Mouse (Mus musculus) heart, embryonic 13.5 days (tissue): ENCODE results near the gene Bdnf. TPM values are rescaled to one million over a fixed set of nuclear protein-coding genes. Genes with fewer than 3 reads are reported as not detected.

Source experiments
- ATAC-seq: fragments of 200-750 bp; cut with Nextera tagmentation; 2 replicates; pipeline ENCODE4 v1.8.0; 2017; ENCODE audit warnings: moderate TSS enrichment; ENCODE audit not compliant: insufficient number of reproducible peaks, low FRiP score, low TSS enrichment; ENCODE audit errors: extremely low read depth
- H3K27ac ChIP-seq: fragments of 300-500 bp; sonication (generic); replicated peaks from 2 replicates; pipeline ENCODE4 v1.5.1; 2015; ENCODE audit warnings: moderate library complexity, mild to moderate bottlenecking, inconsistent platforms
- H3K27me3 ChIP-seq: fragments of 300-500 bp; sonication (generic); replicated peaks from 2 replicates; pipeline ENCODE4 v1.6.1; 2015; ENCODE audit warnings: mild to moderate bottlenecking, inconsistent platforms
- H3K36me3 ChIP-seq: fragments of 300-500 bp; sonication (generic); 2 replicates; pipeline ENCODE4 v1.6.1; 2015; ENCODE audit warnings: mild to moderate bottlenecking, inconsistent platforms
- H3K4me1 ChIP-seq: fragments of 300-500 bp; sonication (generic); 2 replicates; pipeline ENCODE4 v1.6.1; 2015; ENCODE audit warnings: inconsistent platforms
- H3K4me2 ChIP-seq: fragments of 300-500 bp; sonication (generic); 2 replicates; pipeline ENCODE4 v1.6.1; 2015; ENCODE audit warnings: inconsistent platforms, mild to moderate bottlenecking, moderate library complexity
- H3K4me3 ChIP-seq: fragments of 300-500 bp; sonication (generic); 2 replicates; pipeline ENCODE4 v1.5.1; 2015; ENCODE audit warnings: moderate library complexity, mild to moderate bottlenecking, inconsistent platforms
- H3K9ac ChIP-seq: fragments of 300-500 bp; sonication (generic); 2 replicates; pipeline ENCODE4 v1.6.1; 2015; ENCODE audit warnings: inconsistent platforms, mild to moderate bottlenecking, moderate library complexity
- H3K9me3 ChIP-seq: fragments of 300-500 bp; sonication (generic); 2 replicates; pipeline ENCODE4 v1.6.1; 2016; ENCODE audit warnings: inconsistent platforms
- WGBS: fragments of 180-500 bp; shearing (Covaris S2); methylation state at CpG from one replicate; pipeline ENCODE4 v1.1.7; 2015; ENCODE audit warnings: mixed read lengths; 5-methylcytosine and 5-hydroxymethylcytosine counted together
- polyA plus RNA-seq: library from polyadenylated mRNA; unstranded; fragments of >200 nt; fragmentation: Nextera tagmentation; extraction: Ambion mirVana; gene quantifications from 2 replicates; pipeline ENCODE4 v1.2.1, GENCODE M21; 2015

Bdnf gene
- polyA plus RNA-seq, result 0.75 and 0.78 TPM in 2 replicates

DNA sequence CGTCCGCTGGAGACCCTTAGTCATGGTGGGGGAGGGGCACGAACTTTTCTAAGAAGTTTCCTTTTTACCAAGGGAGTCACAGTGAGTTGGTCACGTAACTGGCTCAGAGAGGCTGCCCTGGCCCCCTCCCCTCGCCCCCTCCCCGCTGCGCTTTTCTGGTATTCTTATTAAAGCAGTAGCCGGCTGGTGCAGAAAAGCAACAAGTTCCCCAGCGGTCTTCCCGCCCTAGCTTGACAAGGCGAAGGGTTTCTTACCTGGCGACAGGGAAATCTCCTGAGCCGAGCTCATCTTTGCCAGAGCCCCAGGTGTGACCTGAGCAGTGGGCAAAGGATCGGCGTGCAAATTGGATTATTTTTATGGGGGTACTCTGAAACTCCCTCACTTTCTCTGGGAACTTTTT, at the start of gene Bdnf:
Gene Bdnf (plus strand): TSS at position 169 of the 400 bp plus-strand sequence.
- Histone ChIP-seq H3K27ac (no peak within 1 kb of the TSS), H3K4me1 (peaks cover 35% of the 10 kb centered on the region), H3K9me3 (no peaks in the 10 kb centered on the region), H3K27me3 (peaks cover 91% of the 10 kb centered on the region), H3K9ac (no peak within 1 kb of the TSS), H3K4me2 (peak within 1 kb of the TSS; percentile 74), H3K36me3 (no peaks in the 10 kb centered on the region), H3K4me3 (peak within 1 kb of the TSS; percentile 43)
- WGBS, result 2% methylated on average over 15 of the region's 15 CpGs
- no peak for ATAC-seq

DNA sequence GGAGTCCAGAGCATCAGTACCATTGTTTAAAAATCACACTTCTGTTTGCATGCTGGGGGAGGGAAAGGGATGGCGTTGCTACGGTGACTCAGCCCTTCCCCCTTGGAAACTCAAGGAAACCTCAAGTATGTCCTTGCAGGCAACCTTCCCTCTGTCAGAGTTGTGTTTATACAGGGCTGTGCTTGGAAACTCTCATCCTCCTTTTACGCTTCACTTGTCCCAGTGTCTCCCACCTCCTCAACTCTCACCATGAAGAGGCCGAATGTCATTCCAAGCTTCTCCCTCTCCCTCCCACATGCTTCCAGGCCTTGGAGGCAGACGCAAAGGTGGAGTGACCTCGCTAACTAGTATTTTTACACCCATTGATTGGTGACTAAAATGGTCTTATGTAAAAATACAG, 47.6 kb upstream of the Bdnf start:
- Histone ChIP-seq H3K4me1 (no peaks in the 10 kb centered on the region), H3K36me3 (no peaks in the 10 kb centered on the region), H3K27me3 (no peaks in the 10 kb centered on the region), H3K27ac (no peak overlapping the region), H3K4me3 (no peak overlapping the region), H3K9me3 (no peaks in the 10 kb centered on the region), H3K9ac (no peak overlapping the region), H3K4me2 (no peak overlapping the region)
- ATAC-seq, result no peak
- WGBS, result 66% methylated on average over 6 of the region's 6 CpGs

DNA sequence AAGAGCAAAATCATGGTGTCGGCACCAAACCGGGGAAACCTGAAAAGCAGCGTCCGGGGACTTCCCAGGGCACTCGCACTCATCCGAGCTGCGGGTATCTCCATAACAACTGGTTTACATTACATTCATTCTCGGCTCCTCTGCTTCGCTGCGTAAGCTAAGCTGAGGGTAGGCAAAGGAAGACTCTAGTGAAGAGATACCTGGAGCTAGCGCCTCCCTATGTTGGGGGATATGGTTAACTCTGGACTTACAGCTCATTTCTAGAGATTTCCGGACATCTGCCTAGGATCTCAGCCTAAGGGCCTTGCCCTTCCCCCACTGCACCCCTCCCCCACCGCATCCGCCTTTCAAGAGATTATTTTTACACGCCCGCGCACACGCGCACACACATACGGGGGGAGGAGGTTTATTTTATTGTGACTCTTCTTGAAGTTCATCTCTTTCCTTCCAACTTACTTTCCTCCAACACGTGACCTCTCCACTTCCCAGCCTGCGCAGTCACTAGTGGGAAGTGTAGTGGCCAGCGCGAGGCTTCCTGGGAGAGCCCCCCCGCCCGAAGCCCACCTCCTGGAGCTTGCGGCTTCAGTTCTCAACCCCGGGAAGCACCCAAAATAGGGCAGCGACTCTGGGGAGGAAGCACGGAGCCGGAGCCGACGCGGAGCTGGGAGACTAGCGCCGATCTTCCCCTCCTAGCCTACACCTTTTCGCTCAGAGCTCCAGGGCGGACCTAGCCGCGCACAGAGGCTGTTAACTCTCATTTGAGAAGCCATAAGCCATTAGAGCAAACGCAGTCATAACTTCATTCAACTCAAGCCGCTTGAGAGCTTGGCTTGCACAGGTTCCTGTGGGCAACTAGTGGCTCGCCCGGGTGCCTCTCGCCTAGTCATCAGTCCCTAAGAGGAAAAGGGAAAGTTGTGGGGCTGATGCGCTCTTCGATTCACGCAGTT, 718 bp upstream of the Bdnf start:
- Histone ChIP-seq H3K9me3 (no peaks in the 10 kb centered on the region), H3K4me1 (peaks cover 35% of the 10 kb centered on the region), H3K4me3 (peak overlapping the region; percentile 43), H3K27me3 (peaks cover 83% of the 10 kb centered on the region), H3K36me3 (no peaks in the 10 kb centered on the region), H3K9ac (no peak overlapping the region), H3K27ac (no peak overlapping the region), H3K4me2 (peak overlapping the region; percentile 74)
- no peak for ATAC-seq
- WGBS, result under 1% methylated on average over 48 of the region's 48 CpGs

DNA sequence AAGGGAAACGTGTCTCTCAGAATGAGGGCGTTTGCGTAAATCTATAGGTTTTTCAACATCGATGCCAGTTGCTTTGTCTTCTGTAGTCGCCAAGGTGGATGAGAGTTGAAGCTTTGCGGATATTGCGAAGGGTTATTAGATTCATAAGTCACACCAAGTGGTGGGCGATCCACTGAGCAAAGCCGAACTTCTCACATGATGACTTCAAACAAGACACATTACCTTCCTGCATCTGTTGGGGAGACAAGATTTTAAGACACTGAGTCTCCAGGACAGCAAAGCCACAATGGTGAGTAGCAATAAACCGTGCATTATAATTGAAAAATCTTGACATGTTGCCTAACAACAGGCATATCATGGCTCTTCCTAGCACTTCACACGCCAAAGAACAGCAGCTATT, 551 bp downstream of the Bdnf start:
- Histone ChIP-seq H3K4me2 (no peak overlapping the region), H3K4me1 (peaks cover 35% of the 10 kb centered on the region), H3K27ac (no peak overlapping the region), H3K9me3 (no peaks in the 10 kb centered on the region), H3K4me3 (no peak overlapping the region), H3K27me3 (peaks cover 90% of the 10 kb centered on the region), H3K36me3 (no peaks in the 10 kb centered on the region), H3K9ac (no peak overlapping the region)
- 10% methylated on average over 11 of the region's 11 CpGs for WGBS
- no peak for ATAC-seq

DNA sequence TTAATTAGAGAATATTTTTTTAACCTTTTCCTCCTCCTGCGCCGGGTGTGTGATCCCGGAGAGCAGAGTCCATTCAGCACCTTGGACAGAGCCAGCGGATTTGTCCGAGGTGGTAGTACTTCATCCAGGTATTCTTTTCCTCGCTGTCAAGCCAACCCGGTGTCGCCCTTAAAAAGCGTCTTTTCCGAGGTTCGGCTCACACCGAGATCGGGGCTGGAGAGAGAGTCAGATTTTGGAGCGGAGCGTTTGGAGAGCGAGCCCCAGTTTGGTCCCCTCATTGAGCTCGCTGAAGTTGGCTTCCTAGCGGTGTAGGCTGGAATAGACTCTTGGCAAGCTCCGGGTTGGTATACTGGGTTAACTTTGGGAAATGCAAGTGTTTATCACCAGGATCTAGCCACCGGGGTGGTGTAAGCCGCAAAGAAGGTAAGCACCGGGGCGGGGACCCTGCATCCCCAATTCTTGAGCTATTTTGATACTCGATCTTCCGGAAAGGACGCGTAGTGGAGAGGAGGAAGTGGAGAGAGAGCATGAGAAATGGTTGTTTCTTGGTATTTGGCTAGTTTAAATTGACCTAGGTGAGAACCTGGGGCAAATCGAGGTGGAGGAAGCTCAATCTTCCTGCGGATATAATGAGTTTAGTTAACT, 1.6 kb downstream of the Bdnf start:
- no peak overlapping the region for H3K27ac ChIP-seq
- WGBS, result 1% methylated on average over 29 of the region's 29 CpGs
- peak overlapping the region; percentile 59 for H3K4me2 ChIP-seq
- H3K9ac ChIP-seq, result no peak overlapping the region
- no peaks in the 10 kb centered on the region for H3K9me3 ChIP-seq
- peaks cover 80% of the 10 kb centered on the region for H3K27me3 ChIP-seq
- ATAC-seq, result no peak
- H3K36me3 ChIP-seq, result no peaks in the 10 kb centered on the region
- H3K4me1 ChIP-seq, result peaks cover 35% of the 10 kb centered on the region
- peak overlapping the region; percentile 32 for H3K4me3 ChIP-seq

DNA sequence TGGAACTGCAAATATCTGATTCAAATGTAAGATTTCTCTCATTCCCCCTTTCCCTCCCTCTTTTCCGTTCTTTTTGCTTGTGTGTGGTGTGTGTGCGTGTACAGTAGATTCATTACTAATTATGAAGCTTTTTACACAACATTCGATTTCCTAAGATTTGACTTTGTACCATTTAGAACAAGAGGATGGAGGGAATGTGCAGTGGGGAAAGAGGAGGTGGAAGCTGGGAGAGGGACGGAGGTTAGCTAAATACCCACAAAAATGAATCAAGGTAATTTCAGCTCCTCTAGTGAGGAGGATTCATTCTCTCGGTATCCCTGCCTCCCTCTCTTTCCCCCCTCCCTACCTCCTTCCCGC, 2.1 kb downstream of the Bdnf start:
- peaks cover 35% of the 10 kb centered on the region for H3K4me1 ChIP-seq
- peaks cover 79% of the 10 kb centered on the region for H3K27me3 ChIP-seq
- H3K4me2 ChIP-seq, result peak overlapping the region; percentile 90
- 3% methylated on average over 5 of the region's 6 CpGs for WGBS
- no peak overlapping the region; the same call in 1 of the 2 replicates for H3K4me3 ChIP-seq
- H3K27ac ChIP-seq, result no peak overlapping the region
- no peaks in the 10 kb centered on the region for H3K9me3 ChIP-seq
- no peak overlapping the region for H3K9ac ChIP-seq
- H3K36me3 ChIP-seq, result no peaks in the 10 kb centered on the region
- no peak for ATAC-seq

DNA sequence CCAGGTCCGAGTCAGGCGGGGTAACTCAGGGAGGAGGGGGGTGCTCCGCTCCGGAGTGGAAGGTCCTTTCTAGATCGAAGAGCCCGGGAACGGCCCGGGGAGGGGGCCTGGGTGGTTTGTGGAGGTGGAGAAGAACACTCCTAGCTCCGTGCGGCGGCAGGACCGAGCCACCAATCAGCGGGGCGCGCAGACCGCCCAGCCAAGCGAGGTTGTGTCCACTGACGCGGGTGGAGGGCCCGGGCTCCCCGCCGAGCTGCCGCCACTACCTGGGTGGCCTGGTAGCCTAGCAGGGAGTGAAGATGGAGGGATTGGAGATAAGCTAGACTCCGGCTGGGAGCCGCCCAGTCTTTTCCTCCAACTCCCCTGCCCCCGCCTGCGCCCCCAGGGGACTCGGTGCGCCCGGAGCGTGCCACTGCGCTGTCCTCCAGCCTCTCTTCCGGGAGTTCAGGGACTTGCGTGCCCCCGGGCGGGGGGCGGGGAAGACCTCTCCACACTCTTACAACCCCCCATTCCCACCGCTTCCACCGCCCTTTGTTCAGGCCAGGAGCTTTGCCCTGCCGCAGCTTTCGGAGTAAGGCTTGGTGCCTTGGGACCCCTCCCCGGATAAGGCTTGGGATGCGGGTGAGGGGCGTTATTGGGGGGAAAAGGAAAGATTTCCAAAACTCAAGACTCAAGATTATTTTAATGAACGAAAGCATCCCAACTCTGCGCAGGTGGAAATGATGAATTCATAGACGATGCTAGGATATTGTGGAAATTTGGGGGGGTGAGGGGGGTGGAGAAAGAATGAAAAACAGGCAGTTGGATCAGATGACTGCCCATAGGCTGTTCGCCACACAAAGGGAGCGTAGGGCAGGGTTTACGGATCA, 3.0 kb downstream of the Bdnf start:
- no peak overlapping the region for H3K27ac ChIP-seq

GRCm38 (mm10) chr2:109678090-109678409, 3.5 kb downstream of the Bdnf start:
- peak overlapping the region; percentile 90 for H3K4me2 ChIP-seq
- peaks cover 65% of the 10 kb centered on the region for H3K27me3 ChIP-seq
- H3K4me1 ChIP-seq, result peaks cover 35% of the 10 kb centered on the region
- H3K9ac ChIP-seq, result 0 out of 2 replicates have a peak overlapping the region, but pooled peaks have one; percentile 33
- under 1% methylated on average over 18 of the region's 18 CpGs for WGBS
- no peak overlapping the region for H3K27ac ChIP-seq
- peak overlapping the region; percentile 58 for H3K4me3 ChIP-seq
- H3K36me3 ChIP-seq, result no peaks in the 10 kb centered on the region
- H3K9me3 ChIP-seq, result no peaks in the 10 kb centered on the region
- no peak for ATAC-seq

More for the DNA sequence above, 3.0 kb downstream of the Bdnf start:
- under 1% methylated on average over 46 of the region's 50 CpGs for whole genome bisulfite sequencing
- Histone ChIP-seq H3K9me3 (no peaks in the 10 kb centered on the region), H3K4me1 (peaks cover 35% of the 10 kb centered on the region), H3K9ac (0 out of 2 replicates have a peak overlapping the region, but pooled peaks have one; percentile 4), H3K36me3 (no peaks in the 10 kb centered on the region), H3K4me2 (peak overlapping the region; percentile 90), H3K4me3 (peak overlapping the region; percentile 58), H3K27me3 (peaks cover 71% of the 10 kb centered on the region)
- ATAC-seq, result no peak

GRCm38 (mm10) chr2:109678454-109678853, 4.0 kb downstream of the Bdnf start:
- Histone ChIP-seq H3K27me3 (peaks cover 61% of the 10 kb centered on the region), H3K9ac (0 out of 2 replicates have a peak overlapping the region, but pooled peaks have one; percentile 33), H3K4me3 (peak overlapping the region; percentile 58)

GRCm38 (mm10) chr2:109679446-109679845, 4.9 kb downstream of the Bdnf start:
- Histone ChIP-seq H3K9me3 (no peaks in the 10 kb centered on the region), H3K27me3 (peaks cover 51% of the 10 kb centered on the region), H3K9ac (no peak overlapping the region), H3K4me1 (peaks cover 24% of the 10 kb centered on the region), H3K36me3 (no peaks in the 10 kb centered on the region), H3K27ac (no peak overlapping the region), H3K4me2 (no peak overlapping the region), H3K4me3 (no peak overlapping the region)
- 58% methylated on average over 2 of the region's 2 CpGs for WGBS
- no peak for ATAC-seq

More at GRCm38 (mm10) chr2:109678454-109678853, 4.0 kb downstream of the Bdnf start:
- no peaks in the 10 kb centered on the region for H3K36me3 ChIP-seq
- no peaks in the 10 kb centered on the region for H3K9me3 ChIP-seq
- H3K4me2 ChIP-seq, result peak overlapping the region; percentile 90
- H3K4me1 ChIP-seq, result peaks cover 34% of the 10 kb centered on the region
- WGBS, result 5% methylated on average over 8 of the region's 8 CpGs
- no peak overlapping the region for H3K27ac ChIP-seq
- ATAC-seq, result no peak

GRCm38 (mm10) chr2:109681071-109681470, 6.6 kb downstream of the Bdnf start:
- no peak overlapping the region for H3K9ac ChIP-seq
- WGBS, result 33% methylated on average over 1 of the region's 1 CpGs
- no peak overlapping the region for H3K4me2 ChIP-seq
- H3K27me3 ChIP-seq, result peaks cover 39% of the 10 kb centered on the region
- no peak overlapping the region for H3K4me3 ChIP-seq
- H3K36me3 ChIP-seq, result no peaks in the 10 kb centered on the region
- H3K4me1 ChIP-seq, result peaks cover 20% of the 10 kb centered on the region
- no peak overlapping the region for H3K27ac ChIP-seq
- ATAC-seq, result no peak
- no peaks in the 10 kb centered on the region for H3K9me3 ChIP-seq
